Mouse (Mus musculus) neural tube, postnatal 0 days (tissue): ENCODE measurements around the gene Prss54. TPM values are rescaled to one million over a fixed set of nuclear protein-coding genes. Genes with fewer than 3 reads are reported as not detected.

Experiments
- polyA plus RNA-seq: library from polyadenylated mRNA; unstranded; fragments of >200 nt; fragmentation: Nextera tagmentation; extraction: Ambion mirVana; gene quantifications from 2 replicates; pipeline ENCODE4 v1.2.1, GENCODE M21; 2015

Gene Prss54
- 0.10 TPM in 1 of 2 replicates, not detected in the other for polyA plus RNA-seq

DNA sequence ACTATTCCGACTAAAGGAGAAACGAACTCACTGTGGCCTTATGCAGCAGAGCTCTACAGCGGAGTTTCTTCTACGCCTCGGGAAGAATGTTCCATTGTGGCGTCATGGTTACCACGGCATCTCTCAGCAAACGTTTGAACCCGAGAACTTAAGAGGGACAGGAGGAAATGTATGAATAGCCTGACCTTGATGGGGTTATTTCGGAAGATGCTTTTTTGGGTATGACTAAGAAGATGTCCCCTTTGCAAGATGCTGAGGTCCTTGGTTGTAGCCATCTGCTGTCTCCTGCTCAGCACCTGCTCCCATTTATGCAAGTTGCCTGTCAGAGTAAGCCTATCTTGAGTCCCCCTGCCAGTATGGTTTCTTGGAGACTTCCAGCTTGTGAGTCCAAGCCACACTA, at the start of gene Prss54:
TSS of gene Prss54 (minus strand) at position 101 of the 400 bp plus-strand sequence.

GRCm38 (mm10) chr8:95533584-95534387, 42.4 kb downstream of the Prss54 start, which contains the start of gene Ccdc113:
Gene Ccdc113, plus strand, starts transcription at chr8:95534085.

Other genes with a start within 250 kb of the Prss54 start
- 7.9 and 9.2 TPM in 2 replicates for gene Zfp319, start 244.4 kb downstream of the Prss54 start, polyA plus RNA-seq
- 23.5 and 28.6 TPM in 2 replicates for gene Usb1, start 244.1 kb downstream of the Prss54 start, polyA plus RNA-seq
- gene Mmp15, start 224.1 kb downstream of the Prss54 start, polyA plus RNA-seq, result 21.0 and 22.4 TPM in 2 replicates
- 121 and 128 TPM in 2 replicates for gene Cfap20, start 141.5 kb downstream of the Prss54 start, polyA plus RNA-seq
- 10.6 and 12.3 TPM in 2 replicates for gene Csnk2a2, start 86.3 kb downstream of the Prss54 start, polyA plus RNA-seq
- gene Ccdc113, start 42.3 kb downstream of the Prss54 start, polyA plus RNA-seq, result 1.7 and 2.3 TPM in 2 replicates
- gene Gins3, start 57.1 kb upstream of the Prss54 start, polyA plus RNA-seq, result 3.9 and 4.6 TPM in 2 replicates
- 759 and 799 TPM in 2 replicates for gene Ndrg4, start 100.6 kb upstream of the Prss54 start, polyA plus RNA-seq
- gene Setd6, start 139.5 kb upstream of the Prss54 start, polyA plus RNA-seq, result 33.3 and 33.4 TPM in 2 replicates
- 19.3 and 22.8 TPM in 2 replicates for gene Cnot1, start 231.1 kb upstream of the Prss54 start, polyA plus RNA-seq
- gene Sap18b, start 249.0 kb upstream of the Prss54 start, polyA plus RNA-seq, result 270 and 337 TPM in 2 replicates